Mouse (Mus musculus): Measurements from ENCODE around the gene St6gal1. TPM values are rescaled to one million over a fixed set of nuclear protein-coding genes. Genes with fewer than 3 reads are reported as not detected.

Gene St6gal1
- total RNA-seq, 1 experiment, result 7.2 TPM

DNA sequence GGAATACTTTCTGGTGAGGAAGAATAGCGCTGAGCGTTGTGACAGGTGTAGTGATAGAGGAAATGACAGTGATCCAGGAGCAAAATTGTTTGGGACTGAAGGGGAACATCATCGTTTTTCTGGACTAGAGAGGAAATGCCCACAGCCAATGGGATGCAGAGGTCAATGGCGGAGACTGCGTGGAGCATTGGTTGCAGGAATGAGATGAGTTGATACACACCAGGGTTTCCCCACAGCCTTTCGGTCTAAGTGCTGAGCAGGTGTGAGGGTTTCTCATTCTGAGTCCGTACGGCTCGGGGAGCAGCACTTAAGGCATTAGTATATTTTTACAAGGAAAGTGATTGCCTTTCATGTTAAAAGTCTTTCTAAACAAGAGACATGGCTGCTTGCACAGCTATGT is 88.1 kb downstream of the St6gal1 start:
- H3K36me3 ChIP-seq (ENCODE audit: control insufficient read depth, insufficient read depth, low read length, poor library complexity, severe bottlenecking), result no peaks in the 10 kb centered on the region
- no peaks in the 10 kb centered on the region for H3K4me1 ChIP-seq (ENCODE audit: control insufficient read depth in 2 of 2, insufficient read depth in 2 of 2, low read length in 2 of 2, poor library complexity in 1 of 2)
- H3K9ac ChIP-seq (ENCODE audit: insufficient read depth, low read depth, low read length, poor library complexity, severe bottlenecking), result no peak overlapping the region
- H3K27ac ChIP-seq (ENCODE audit: insufficient read depth, low read depth, low read length, poor library complexity, severe bottlenecking), result no peak overlapping the region
- DNase-seq (ENCODE audit: low read depth, low spot score), result no peak
- TF ChIP-seq CHD2 (IDR thresholded peaks at IDR 0.05; ENCODE audit: low read depth, low read length) (no peak), ZNF384 (IDR thresholded peaks at IDR 0.05; ENCODE audit: low read depth, low read length) (no peak), HCFC1 (IDR thresholded peaks at IDR 0.05; ENCODE audit: borderline replicate concordance, insufficient read depth, low read length) (no peak), ZC3H11A (IDR thresholded peaks at IDR 0.05; ENCODE audit: borderline replicate concordance, low read depth, low read length) (no peak), MAFK (IDR thresholded peaks at IDR 0.05; ENCODE audit: insufficient read depth, low read depth, low read length) (no peak)
- H3K9me3 ChIP-seq (ENCODE audit: control insufficient read depth, insufficient read depth, low read depth, low read length), result no peaks in the 10 kb centered on the region
- no peak overlapping the region for H3K4me3 ChIP-seq (ENCODE audit: insufficient read depth in 1 of 2, low read depth in 1 of 2, low read length in 2 of 2, poor library complexity in 1 of 2, severe bottlenecking in 1 of 2)
- in situ Hi-C loops (cut with MboI; ENCODE audit: low sequenced_read_pairs in 2 of 2, unreplicated experiment in 2 of 2), result no loop called here

DNA sequence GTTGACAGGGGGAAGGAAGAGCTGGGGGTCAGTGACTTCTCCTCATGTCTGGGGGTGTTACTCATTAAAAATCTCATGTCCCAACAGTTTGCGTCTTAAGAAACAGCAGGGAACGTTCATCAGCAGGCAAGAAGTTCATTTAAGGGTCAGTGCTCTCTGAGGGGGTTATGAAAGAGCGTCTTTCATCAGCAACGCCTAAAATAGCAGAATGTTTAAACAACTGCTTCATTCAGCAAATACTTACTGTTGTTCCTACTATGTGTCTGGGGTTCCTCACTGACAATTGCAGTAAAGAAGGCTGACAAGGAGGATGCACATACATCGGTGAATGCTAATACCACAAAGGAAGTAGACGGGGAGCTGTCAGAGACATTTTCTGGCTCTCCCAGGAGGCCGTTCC is 90.2 kb downstream of the St6gal1 start:
- in situ Hi-C loops (cut with MboI; ENCODE audit: low sequenced_read_pairs in 2 of 2, unreplicated experiment in 2 of 2), result no loop called here
- H3K9ac ChIP-seq (ENCODE audit: insufficient read depth, low read depth, low read length, poor library complexity, severe bottlenecking), result no peak overlapping the region
- no peak overlapping the region for H3K4me3 ChIP-seq (ENCODE audit: insufficient read depth in 1 of 2, low read depth in 1 of 2, low read length in 2 of 2, poor library complexity in 1 of 2, severe bottlenecking in 1 of 2)
- no peak for TF ChIP-seq MAFK (IDR thresholded peaks at IDR 0.05; ENCODE audit: insufficient read depth, low read depth, low read length)
- TF ChIP-seq ZNF384 (IDR thresholded peaks at IDR 0.05; ENCODE audit: low read depth, low read length), result no peak
- no peak for TF ChIP-seq CHD2 (IDR thresholded peaks at IDR 0.05; ENCODE audit: low read depth, low read length)
- TF ChIP-seq ZC3H11A (IDR thresholded peaks at IDR 0.05; ENCODE audit: borderline replicate concordance, low read depth, low read length), result no peak
- TF ChIP-seq HCFC1 (IDR thresholded peaks at IDR 0.05; ENCODE audit: borderline replicate concordance, insufficient read depth, low read length), result no peak
- no peak for DNase-seq (ENCODE audit: low read depth, low spot score)
- H3K9me3 ChIP-seq (ENCODE audit: control insufficient read depth, insufficient read depth, low read depth, low read length), result no peaks in the 10 kb centered on the region
- no peaks in the 10 kb centered on the region for H3K4me1 ChIP-seq (ENCODE audit: control insufficient read depth in 2 of 2, insufficient read depth in 2 of 2, low read length in 2 of 2, poor library complexity in 1 of 2)
- H3K36me3 ChIP-seq (ENCODE audit: control insufficient read depth, insufficient read depth, low read length, poor library complexity, severe bottlenecking), result peaks cover 2% of the 10 kb centered on the region; the same call in 1 of the 2 replicates
- no peak overlapping the region for H3K27ac ChIP-seq (ENCODE audit: insufficient read depth, low read depth, low read length, poor library complexity, severe bottlenecking)

DNA sequence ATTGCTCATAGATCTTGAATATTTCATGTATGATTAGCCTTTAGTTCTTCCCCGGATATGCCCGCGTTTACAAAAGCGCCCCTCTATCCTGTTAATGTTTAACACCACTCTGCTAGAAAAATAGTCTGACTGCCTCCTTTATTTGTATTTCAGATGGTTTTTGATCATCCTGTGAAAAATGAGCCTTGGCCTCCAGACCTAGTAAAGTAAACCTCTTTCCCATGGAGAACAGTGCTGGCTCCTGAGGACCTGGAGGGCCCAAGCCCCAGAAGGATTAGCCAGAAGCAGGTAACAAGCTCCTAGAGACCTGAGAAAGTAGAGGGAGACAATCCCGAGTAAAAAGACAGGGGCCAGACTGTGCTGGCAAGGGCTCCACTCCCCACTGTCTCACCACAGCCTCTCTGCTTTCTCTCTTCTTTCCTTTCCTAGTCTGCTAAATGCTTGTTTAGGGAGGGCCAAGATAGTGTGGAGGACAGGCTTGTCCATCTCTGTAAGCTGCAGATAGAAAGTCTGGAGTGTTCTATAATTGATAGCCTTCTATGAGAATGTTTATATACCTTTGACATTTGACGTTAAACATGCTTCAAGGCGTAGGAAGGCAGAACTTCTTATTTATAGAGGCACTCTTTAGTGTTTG is 93.0 kb downstream of the St6gal1 start:
- no peak overlapping the region for H3K4me3 ChIP-seq (ENCODE audit: insufficient read depth in 1 of 2, low read depth in 1 of 2, low read length in 2 of 2, poor library complexity in 1 of 2, severe bottlenecking in 1 of 2)
- H3K9ac ChIP-seq (ENCODE audit: insufficient read depth, low read depth, low read length, poor library complexity, severe bottlenecking), result no peak overlapping the region
- H3K4me1 ChIP-seq (ENCODE audit: control insufficient read depth in 2 of 2, insufficient read depth in 2 of 2, low read length in 2 of 2, poor library complexity in 1 of 2), result no peaks in the 10 kb centered on the region
- no peak for DNase-seq (ENCODE audit: low read depth, low spot score)
- peaks cover 2% of the 10 kb centered on the region; the same call in 1 of the 2 replicates for H3K36me3 ChIP-seq (ENCODE audit: control insufficient read depth, insufficient read depth, low read length, poor library complexity, severe bottlenecking)
- in situ Hi-C loops (cut with MboI; ENCODE audit: low sequenced_read_pairs in 2 of 2, unreplicated experiment in 2 of 2), result no loop called here
- no peak overlapping the region for H3K27ac ChIP-seq (ENCODE audit: insufficient read depth, low read depth, low read length, poor library complexity, severe bottlenecking)
- TF ChIP-seq ZNF384 (IDR thresholded peaks at IDR 0.05; ENCODE audit: low read depth, low read length), result no peak
- TF ChIP-seq ZC3H11A (IDR thresholded peaks at IDR 0.05; ENCODE audit: borderline replicate concordance, low read depth, low read length), result no peak
- TF ChIP-seq CHD2 (IDR thresholded peaks at IDR 0.05; ENCODE audit: low read depth, low read length), result no peak
- no peak for TF ChIP-seq HCFC1 (IDR thresholded peaks at IDR 0.05; ENCODE audit: borderline replicate concordance, insufficient read depth, low read length)
- TF ChIP-seq MAFK (IDR thresholded peaks at IDR 0.05; ENCODE audit: insufficient read depth, low read depth, low read length), result no peak
- no peaks in the 10 kb centered on the region for H3K9me3 ChIP-seq (ENCODE audit: control insufficient read depth, insufficient read depth, low read depth, low read length)

DNA sequence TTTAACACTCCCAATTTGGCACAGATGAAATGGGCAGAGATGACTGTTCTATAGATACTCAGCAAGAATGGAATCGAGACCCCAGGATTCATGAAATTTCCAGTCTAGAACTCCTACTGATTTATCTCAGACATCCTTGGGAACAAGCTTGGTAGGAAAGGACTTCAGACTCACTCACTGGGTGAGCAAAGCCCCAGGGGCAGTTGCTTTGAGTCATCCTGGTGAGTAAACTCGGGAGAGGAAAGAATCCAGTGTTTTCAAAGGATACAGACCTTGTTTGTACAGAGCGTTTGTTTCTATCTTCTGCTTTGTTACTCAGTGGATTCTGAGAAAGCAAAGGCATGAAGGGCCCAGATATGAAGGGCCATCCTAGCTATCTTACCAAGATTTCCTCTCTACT is 95.5 kb downstream of the St6gal1 start:
- TF ChIP-seq CHD2 (IDR thresholded peaks at IDR 0.05; ENCODE audit: low read depth, low read length) (no peak), ZC3H11A (IDR thresholded peaks at IDR 0.05; ENCODE audit: borderline replicate concordance, low read depth, low read length) (no peak), ZNF384 (IDR thresholded peaks at IDR 0.05; ENCODE audit: low read depth, low read length) (no peak)
- Histone ChIP-seq H3K4me1 (ENCODE audit: control insufficient read depth in 2 of 2, insufficient read depth in 2 of 2, low read length in 2 of 2, poor library complexity in 1 of 2) (no peaks in the 10 kb centered on the region; a peak in 1 of 4 replicates), H3K4me3 (ENCODE audit: insufficient read depth in 1 of 2, low read depth in 1 of 2, low read length in 2 of 2, poor library complexity in 1 of 2, severe bottlenecking in 1 of 2) (no peak overlapping the region), H3K27ac (ENCODE audit: insufficient read depth, low read depth, low read length, poor library complexity, severe bottlenecking) (no peak overlapping the region), H3K9ac (ENCODE audit: insufficient read depth, low read depth, low read length, poor library complexity, severe bottlenecking) (no peak overlapping the region), H3K36me3 (ENCODE audit: control insufficient read depth, insufficient read depth, low read length, poor library complexity, severe bottlenecking) (peaks cover 2% of the 10 kb centered on the region; the same call in 1 of the 2 replicates), H3K9me3 (ENCODE audit: control insufficient read depth, insufficient read depth, low read depth, low read length) (no peaks in the 10 kb centered on the region)
- in situ Hi-C loops (cut with MboI; ENCODE audit: low sequenced_read_pairs in 2 of 2, unreplicated experiment in 2 of 2), result no loop called here
- DNase-seq (ENCODE audit: low read depth, low spot score), result no peak
